Mouse (Mus musculus) hindbrain, postnatal 0 days (tissue): ENCODE measurements at regions not wholly inside any gene's neighbourhood (a gene's known extent, or its start where the extent isn't known, plus 50 kb on each side); places are given as distances from the start of the nearest gene placed in this dataset.
A peak's percentile ranks its signal among the peaks of the same experiment; 100 is the strongest.
"Not testable (repeated sequence)": the region's sequence is repeated elsewhere in the genome, so short reads cannot be mapped to it uniquely, and the experiment has no call there.

ENCODE experiments used
- ATAC-seq: fragments of 200-750 bp; cut with Nextera tagmentation; 2 replicates; pipeline ENCODE4 v1.8.0; 2017; ENCODE audit warnings: mild to moderate bottlenecking, moderate TSS enrichment, moderate library complexity
- DNase-seq: peaks from one replicate; pipeline ENCODE4 v3.0.0-alpha.2; 2015; ENCODE audit warnings: low spot score
- H3K27ac ChIP-seq: fragments of 300-500 bp; sonication (generic); 2 replicates; pipeline ENCODE4 v1.5.1; 2014; ENCODE audit warnings: mild to moderate bottlenecking
- H3K27me3 ChIP-seq: fragments of 300-500 bp; sonication (generic); 2 replicates; pipeline ENCODE4 v1.6.1; 2014; ENCODE audit warnings: low read length, mixed read lengths; ENCODE audit not compliant: insufficient read depth
- H3K36me3 ChIP-seq: fragments of 300-500 bp; sonication (generic); 2 replicates; pipeline ENCODE4 v1.6.1; 2014; ENCODE audit warnings: low read length, mixed read lengths; ENCODE audit not compliant: insufficient read depth
- H3K4me1 ChIP-seq: fragments of 300-500 bp; sonication (generic); 2 replicates; pipeline ENCODE4 v1.6.1; 2014; ENCODE audit warnings: antibody characterized with exemption, low read length, mixed read lengths; ENCODE audit not compliant: insufficient read depth
- H3K4me2 ChIP-seq: fragments of 300-500 bp; sonication (generic); 2 replicates; pipeline ENCODE4 v1.6.1; 2014; ENCODE audit warnings: low read depth, mild to moderate bottlenecking, low read length, moderate library complexity, mixed read lengths
- H3K4me3 ChIP-seq: fragments of 300-500 bp; sonication (generic); 2 replicates; pipeline ENCODE4 v1.5.1; 2014; ENCODE audit warnings: low read length
- H3K9ac ChIP-seq: fragments of 300-500 bp; sonication (generic); replicated peaks from 2 replicates; pipeline ENCODE4 v1.6.1; 2014; ENCODE audit warnings: mild to moderate bottlenecking, low read length, moderate library complexity, mixed read lengths
- H3K9me3 ChIP-seq: fragments of 300-500 bp; sonication (generic); 2 replicates; pipeline ENCODE4 v1.6.1; 2016; ENCODE audit warnings: low read length, mixed read lengths
- CTCF ChIP-seq: IDR thresholded peaks from 2 replicates; pipeline ENCODE4 v1.5.1; 2016; ENCODE audit warnings: antibody characterized with exemption, control low read depth, low read depth
- WGBS: fragments of 180-500 bp; shearing (Covaris S2); extraction: QIAGEN DNeasy Blood & Tissue Kit; methylation state at CpG from one replicate; pipeline ENCODE4 v1.1.7; 2014; 5-methylcytosine and 5-hydroxymethylcytosine counted together

DNA sequence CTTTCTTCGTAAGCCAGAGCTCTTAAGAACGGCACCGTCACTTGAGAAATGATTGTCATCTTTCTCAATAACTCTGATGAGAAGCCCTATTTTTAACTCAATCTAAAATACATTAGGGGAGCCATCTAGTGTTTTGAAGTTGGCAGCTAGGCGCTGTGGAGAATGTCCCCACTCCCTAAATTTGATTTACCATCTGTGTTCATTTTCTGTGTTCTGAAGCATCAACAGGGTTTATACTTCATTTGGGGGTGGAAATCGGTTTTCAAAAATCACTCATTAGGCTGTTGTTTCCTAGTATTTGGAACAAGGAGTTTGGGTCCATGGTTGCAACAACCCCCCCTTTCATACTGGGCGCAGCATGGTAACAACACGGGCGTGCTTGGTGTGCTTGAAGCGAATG, 97.1 kb upstream of the Ipo5 start:
- WGBS = 78% methylated on average over 9 of the region's 9 CpGs
- H3K9me3 ChIP-seq = no peaks in the 10 kb centered on the region
- H3K4me2 ChIP-seq = no peak overlapping the region
- no peak overlapping the region for H3K4me3 ChIP-seq
- DNase-seq (no peak), ATAC-seq (no peak)
- H3K36me3 ChIP-seq = no peaks in the 10 kb centered on the region
- no peaks in the 10 kb centered on the region for H3K4me1 ChIP-seq
- H3K9ac ChIP-seq = no peak overlapping the region
- no peaks in the 10 kb centered on the region for H3K27me3 ChIP-seq
- H3K27ac ChIP-seq = no peak overlapping the region
- TF ChIP-seq CTCF = no peak

DNA sequence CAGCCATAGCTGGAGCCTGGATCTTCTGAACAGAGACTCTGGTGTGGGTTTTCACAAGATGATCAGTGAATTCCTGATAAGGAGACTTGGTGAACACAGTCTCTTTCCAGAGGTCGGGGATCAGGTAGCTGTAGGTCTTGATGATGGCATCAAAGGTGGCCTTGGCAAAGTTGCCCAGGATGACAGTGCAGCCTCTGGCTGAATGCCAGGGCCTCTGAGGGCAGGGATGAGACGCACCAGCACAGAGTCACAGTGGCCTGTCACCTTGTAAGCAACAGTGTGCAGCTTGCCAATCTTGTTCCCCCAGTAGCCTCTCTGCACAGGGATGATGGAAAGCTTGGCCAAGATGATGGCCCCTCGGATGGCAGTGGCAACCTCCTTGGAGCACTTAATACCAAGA, 95.9 kb upstream of the Ipo5 start:
- H3K27ac ChIP-seq, H3K36me3 ChIP-seq, H3K4me1 ChIP-seq, DNase-seq, H3K27me3 ChIP-seq, H3K4me3 ChIP-seq, H3K9me3 ChIP-seq, H3K4me2 ChIP-seq, ATAC-seq, H3K9ac ChIP-seq: not testable (repeated sequence)
- WGBS = 83% methylated on average over 3 of the region's 3 CpGs

DNA sequence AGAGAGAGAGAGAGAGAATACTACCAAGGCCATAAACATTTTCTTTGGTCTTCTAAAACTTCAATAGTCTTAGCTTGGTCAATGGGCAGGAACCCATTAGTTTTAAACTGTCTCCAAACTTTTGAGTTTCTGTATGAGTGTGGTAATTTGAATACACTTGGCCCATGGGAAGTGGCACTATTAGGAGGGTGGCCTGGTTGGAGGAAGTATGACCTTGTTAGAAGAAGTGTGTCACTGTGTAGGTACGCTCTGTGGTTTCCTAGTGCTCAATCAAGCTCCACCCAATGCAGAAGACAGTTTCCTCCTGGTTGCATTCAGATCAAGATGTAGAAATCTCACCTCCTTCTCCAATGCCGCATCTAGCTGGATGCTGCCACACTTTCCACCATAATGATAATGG, 94.5 kb upstream of the Ipo5 start:
- no peaks in the 10 kb centered on the region for H3K4me1 ChIP-seq
- no peak overlapping the region for H3K4me2 ChIP-seq
- no peak overlapping the region for H3K4me3 ChIP-seq
- no peak for TF ChIP-seq CTCF
- 84% methylated on average over 2 of the region's 2 CpGs for WGBS
- H3K9ac ChIP-seq = no peak overlapping the region
- ATAC-seq = no peak
- DNase-seq = no peak
- no peak overlapping the region for H3K27ac ChIP-seq
- no peaks in the 10 kb centered on the region for H3K9me3 ChIP-seq
- no peaks in the 10 kb centered on the region for H3K36me3 ChIP-seq
- no peaks in the 10 kb centered on the region for H3K27me3 ChIP-seq

DNA sequence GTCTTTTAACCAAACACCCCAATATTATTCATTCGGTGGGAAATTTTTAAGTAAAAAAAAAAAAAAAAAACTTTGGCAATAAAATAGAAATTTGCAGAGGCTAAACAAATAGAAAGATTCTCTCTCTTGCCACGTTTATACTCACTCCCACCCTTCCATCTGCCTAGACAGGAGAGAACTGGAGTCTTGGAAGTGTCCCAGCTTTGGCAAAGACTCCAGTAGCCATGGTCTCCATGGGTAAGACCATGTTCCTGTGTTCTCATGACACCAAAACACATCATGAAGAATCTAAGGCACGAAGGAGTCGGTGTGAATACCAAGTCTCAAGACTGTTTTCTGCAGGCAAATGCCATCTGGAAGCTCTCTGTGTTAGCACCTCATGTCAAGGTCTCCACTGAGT, 84.8 kb upstream of the Ipo5 start:
- ATAC-seq = no peak
- Histone ChIP-seq H3K4me1 (no peaks in the 10 kb centered on the region), H3K4me3 (no peak overlapping the region), H3K9ac (no peak overlapping the region), H3K36me3 (no peaks in the 10 kb centered on the region), H3K27me3 (no peaks in the 10 kb centered on the region), H3K9me3 (no peaks in the 10 kb centered on the region), H3K4me2 (no peak overlapping the region), H3K27ac (no peak overlapping the region)
- no peak for DNase-seq
- TF ChIP-seq CTCF = no peak
- 80% methylated on average over 4 of the region's 4 CpGs for WGBS

DNA sequence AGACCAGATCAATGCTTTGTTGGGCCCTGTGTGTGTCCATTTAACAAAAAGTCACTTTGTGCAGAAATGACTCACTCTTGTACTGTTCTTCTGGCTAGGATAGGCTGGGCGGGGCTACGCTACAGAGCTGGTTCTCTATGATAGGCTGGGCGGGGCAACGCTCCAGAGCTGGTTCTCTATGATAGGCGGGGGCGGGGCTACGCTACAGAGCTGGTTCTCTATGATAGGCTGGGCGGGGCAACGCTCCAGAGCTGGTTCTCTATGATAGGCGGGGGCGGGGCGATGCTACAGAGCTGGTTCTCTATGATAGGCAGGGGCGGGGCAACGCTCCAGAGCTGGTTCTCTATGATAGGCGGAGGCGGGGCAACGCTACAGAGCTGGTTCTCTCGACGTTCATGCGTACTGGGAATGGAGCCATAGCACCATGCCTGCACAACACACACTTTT, 80.6 kb upstream of the Ipo5 start:
- not testable (repeated sequence) for H3K9ac ChIP-seq, H3K4me1 ChIP-seq, H3K9me3 ChIP-seq, H3K27ac ChIP-seq, H3K4me3 ChIP-seq, H3K4me2 ChIP-seq, H3K27me3 ChIP-seq, H3K36me3 ChIP-seq
- DNase-seq (peak; percentile 67), ATAC-seq (peak; percentile 64; the same call in 1 of the 2 replicates)
- 40% methylated on average over 20 of the region's 20 CpGs for WGBS

DNA sequence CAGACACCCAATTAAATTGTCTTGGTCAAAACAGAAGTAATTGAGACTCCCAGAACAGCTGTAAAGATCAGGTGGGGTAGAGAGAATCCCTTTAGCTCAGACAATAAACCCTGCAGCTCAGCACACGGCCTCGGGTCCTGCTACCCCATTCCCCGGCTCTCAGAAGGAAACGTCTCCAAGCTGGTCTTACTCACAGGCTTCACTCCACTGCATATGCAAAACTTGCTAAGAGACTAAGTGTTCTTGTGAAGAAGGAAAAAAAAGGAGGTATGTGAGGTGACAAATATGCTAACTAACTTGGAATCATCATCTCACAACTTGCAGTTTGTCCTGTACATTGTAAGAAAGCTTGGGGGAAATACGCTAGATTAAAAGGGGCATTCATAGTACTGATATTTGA, 79.6 kb upstream of the Ipo5 start:
- Histone ChIP-seq H3K9ac (no peak overlapping the region), H3K4me1 (0 out of 2 replicates have a peak, but pooled peaks cover 6% of the 10 kb centered on the region), H3K27ac (no peak overlapping the region), H3K4me3 (no peak overlapping the region), H3K27me3 (no peaks in the 10 kb centered on the region), H3K9me3 (no peaks in the 10 kb centered on the region), H3K4me2 (no peak overlapping the region; the same call in 1 of the 2 replicates), H3K36me3 (no peaks in the 10 kb centered on the region)
- DNase-seq (no peak), ATAC-seq (no peak)
- 67% methylated on average over 5 of the region's 5 CpGs for WGBS
- no peak for TF ChIP-seq CTCF

DNA sequence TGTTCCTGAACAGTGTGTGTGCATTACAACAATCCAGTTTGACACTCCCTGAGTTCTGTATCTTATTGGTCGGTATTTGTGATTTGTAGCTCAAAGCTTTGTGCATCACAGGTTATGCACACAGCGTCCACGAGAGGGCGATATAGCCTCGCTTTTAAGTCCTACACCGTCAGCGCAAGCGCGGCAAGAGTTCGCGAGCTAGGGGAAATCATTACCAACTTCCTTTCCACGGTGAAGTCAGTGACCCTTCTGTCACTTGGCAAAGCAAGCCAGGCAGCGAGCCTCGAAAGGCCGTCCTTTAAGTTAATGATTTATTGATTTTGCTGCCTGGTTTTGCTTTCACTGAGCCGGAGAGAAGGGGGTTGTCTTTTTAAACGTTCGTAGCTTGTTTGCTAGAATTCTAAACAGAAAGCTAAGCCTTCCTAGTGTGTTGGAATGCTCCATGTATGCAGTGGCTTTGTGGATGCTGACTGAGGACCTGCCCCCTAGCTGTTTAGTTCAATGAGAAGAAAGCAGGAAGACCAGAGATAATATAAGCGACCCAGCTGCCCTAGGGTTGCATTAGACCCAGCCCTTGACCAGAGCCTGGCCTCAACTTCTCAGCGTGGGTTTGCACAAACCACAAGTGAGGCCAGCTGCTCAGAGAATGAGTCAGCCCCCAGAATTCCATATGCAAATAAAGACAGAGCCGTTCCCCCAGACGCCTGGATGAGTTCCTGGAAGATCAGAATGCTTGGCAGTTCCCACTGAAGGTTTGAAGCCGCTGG, 79.0 kb upstream of the Ipo5 start:
- peak; percentile 79 for ATAC-seq
- peak overlapping the region; percentile 62 for H3K27ac ChIP-seq
- H3K4me1 ChIP-seq = 0 out of 2 replicates have a peak, but pooled peaks cover 6% of the 10 kb centered on the region
- H3K4me2 ChIP-seq = peak overlapping the region; percentile 55
- peak; percentile 97 for DNase-seq
- H3K4me3 ChIP-seq = peak overlapping the region; percentile 28
- peak overlapping the region; percentile 6; the same call in 1 of the 2 replicates for H3K9ac ChIP-seq
- no peaks in the 10 kb centered on the region for H3K27me3 ChIP-seq
- WGBS = 5% methylated on average over 23 of the region's 23 CpGs
- no peaks in the 10 kb centered on the region for H3K36me3 ChIP-seq
- TF ChIP-seq CTCF = peak; percentile 97
- no peaks in the 10 kb centered on the region for H3K9me3 ChIP-seq
